Mouse (Mus musculus): Measurements from ENCODE around the gene Akap10.
"Not testable (repeated sequence)": the region's sequence is repeated elsewhere in the genome, so short reads cannot be mapped to it uniquely, and the experiment has no call there.

Akap10 gene

DNA sequence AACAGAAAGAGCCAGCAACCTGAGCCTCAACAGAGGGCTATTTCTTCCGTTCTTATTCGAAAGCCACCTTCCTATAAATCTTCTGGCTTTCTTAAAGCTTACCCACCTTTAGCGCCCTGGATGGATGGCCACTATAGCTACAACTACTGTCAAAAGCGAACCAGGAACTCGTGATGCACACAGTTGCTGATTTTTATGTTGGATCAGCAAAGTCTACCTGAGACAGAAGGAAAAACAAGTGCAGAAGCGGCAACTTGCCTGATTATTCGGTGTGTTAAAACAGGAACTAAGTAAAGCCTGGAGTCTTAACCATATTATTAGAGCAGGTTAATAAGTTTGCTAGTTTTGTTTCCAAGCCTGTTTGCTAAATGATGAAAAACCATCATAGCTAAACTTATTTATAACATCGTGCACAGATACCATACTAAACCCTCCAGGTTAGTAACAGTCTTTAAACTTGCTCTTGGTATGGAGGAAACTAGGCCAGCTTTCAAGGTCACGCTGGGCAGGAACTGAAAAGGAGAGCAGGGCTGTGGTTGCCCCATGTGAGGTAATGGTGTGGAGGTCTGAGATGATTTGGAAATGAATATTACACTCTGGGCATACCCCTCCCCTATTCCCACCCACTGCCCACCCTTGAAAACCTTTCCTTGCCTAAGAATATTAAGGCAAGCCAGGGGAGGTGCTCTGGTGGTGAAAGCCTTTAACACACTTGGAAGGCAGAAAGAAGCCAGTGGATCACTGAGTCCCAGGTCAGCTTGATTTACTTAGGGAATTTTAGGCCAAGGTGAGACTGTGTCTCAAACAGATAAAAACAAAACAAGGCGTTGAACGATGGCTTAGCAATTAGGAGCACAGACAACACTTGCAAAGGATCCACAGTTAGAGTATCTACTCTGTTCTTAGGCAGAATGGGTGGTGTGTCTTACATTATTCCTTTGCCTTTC lies 861 bp upstream of the Akap10 start:
- DNase-seq (ENCODE audit: low spot score in 2 of 2): no peak

DNA sequence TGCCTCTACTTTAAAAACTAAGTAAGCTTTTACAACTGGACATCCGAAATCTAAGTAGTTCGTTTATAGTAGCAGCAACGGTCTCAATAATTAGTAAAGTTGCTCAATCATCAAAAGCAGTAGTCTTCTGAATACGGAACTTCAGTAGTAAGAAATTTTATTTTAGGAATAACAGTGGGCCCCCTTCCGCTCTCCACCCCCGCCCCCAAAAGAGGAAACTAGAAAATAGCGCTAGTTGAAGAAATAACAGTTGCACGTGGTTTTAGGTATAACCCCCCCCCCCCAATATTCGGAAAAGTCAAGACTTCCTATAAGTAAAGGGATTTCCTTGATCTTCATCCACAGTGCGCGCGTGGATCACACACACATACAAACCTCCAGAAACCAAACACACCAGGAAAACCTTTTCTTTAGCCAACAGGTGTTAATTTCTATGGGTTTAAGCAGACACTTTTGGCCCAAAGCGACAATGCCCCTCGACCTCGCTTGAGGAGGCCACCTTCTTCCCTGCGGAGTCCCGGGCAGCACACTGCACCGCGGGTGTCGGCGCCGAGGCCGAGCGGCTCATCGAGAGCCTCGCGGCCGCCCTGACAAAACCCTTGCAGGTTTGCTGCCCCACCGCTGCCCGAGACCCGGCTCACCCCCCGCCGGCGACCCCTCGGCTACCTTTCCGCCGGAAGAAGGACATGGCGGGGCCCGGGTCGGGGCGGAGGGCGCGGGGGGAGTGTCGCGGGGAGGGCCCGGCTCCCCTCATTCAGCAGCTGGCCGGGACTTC lies 542 bp downstream of the Akap10 start:
- no peak for DNase-seq (ENCODE audit: low spot score in 2 of 2)

DNA sequence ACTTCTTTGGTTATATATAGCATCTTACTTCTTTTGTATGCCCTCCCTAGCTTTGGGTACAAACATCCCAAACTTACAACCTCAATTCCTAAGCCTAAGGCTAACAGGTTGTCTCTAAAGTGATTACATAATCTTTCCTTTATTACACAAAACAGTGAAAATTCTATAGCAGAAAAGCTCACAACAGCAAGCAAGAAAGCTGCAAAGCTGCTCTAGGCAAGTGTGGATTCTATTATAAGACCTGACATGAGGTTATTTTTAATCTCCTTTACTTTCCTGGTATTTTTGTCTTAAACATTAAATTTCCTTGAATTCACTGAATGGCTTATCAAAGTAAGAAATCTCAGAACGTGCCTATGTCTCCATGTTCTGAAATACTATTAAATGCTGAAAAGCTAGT lies 6.7 kb downstream of the Akap10 start:
- DNase-seq (ENCODE audit: low spot score in 2 of 2): no peak

DNA sequence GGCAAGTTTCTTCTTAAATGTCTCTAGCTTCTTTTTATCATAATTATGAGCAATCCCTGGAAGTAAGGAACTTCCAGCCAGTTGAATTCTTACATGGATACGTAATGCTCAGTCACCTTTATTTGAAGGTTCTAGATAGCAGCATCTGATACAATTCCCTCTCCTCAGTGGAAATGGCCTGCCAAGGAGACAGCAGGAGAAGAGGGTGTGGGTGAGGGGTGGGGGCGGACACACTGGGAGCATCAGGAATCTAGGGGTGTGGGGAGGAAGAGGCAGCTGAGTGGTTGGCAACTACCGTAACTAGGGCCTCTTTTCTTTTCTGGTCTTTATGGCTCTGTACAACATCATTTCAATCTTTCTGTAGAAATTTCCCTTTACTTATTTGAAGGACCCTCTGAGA lies 10.3 kb downstream of the Akap10 start:
- DNase-seq (ENCODE audit: low spot score in 2 of 2): no peak

DNA sequence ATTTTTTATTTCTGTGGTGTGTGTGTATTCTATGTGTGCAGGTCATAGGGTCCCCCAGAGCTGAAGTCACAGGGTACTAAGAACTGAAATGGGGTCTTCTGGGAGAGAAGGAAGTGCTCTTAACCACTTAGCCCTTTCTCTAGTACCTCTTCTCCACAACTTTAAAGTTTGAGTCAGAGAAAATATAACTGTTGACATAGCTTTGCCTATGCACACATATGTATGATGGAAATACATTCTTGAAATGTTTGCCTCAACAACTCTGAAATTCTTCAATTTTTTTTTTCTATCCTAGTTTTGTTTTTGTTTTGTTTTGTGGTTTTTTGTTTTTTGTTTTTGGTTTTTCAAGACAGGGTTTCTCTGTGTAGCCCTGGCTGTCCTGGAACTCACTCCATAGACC lies 21.7 kb downstream of the Akap10 start:
- DNase-seq (ENCODE audit: low spot score in 2 of 2): no peak

DNA sequence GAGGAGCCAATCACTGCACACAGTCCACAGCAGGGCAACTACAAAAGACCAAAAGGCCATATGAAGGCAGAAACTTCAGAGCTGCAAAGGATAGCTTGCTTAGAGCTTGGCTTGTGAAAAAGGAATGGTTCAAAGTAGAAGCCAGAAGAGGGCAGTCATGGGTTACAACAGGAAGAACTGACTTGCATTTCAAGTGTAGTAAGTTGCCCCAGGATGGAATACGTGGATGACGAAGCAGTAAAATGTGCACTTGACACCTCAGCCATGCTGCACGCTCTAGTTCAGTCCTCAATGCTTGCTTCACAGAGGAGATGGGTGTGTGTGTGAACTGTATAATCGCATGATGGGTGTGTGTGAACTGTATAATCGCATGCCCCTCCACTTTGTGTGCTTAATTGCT lies 47.9 kb downstream of the Akap10 start:
- no peak for DNase-seq (ENCODE audit: low spot score in 2 of 2)

DNA sequence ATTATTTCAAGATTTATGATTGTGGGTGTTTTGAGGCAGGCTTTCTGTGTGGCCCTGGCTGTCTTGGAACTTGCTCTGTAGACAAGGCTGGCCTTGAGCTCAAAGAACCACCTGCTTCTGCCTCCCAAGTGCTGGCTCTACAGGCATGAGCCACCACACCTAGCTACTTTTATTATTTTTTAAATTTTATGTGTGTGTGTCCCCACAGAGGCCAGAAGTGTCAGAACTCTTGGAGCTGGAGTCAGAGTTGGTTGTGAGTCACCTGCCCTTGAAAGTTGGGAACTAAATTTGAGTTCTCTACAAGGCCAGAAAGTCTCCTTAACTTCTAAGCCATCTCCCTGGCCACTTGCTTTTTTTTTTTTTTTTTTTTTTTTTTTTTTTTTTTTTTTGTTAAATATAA lies 50.1 kb downstream of the Akap10 start:
- no peak for DNase-seq (ENCODE audit: low spot score in 2 of 2)

DNA sequence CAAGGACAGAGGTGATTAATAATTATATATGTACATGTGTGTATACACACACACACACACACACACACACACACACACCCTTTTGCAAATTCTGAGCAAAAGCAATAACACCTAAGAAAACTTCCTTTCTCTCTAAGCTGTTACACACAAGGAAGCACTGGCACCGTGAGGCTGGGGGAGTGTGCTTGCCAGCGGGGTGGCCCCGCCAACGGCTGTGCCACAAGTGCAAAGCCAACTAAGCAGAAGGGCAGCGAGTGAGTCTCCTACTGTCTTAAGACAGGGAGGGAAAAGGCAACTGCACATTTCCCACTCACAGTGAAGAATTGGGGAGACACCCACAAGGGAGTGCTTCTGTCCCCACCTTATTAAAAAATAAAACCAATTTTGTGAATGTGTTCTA lies 58.2 kb downstream of the Akap10 start:
- DNase-seq (ENCODE audit: low spot score in 2 of 2): no peak

DNA sequence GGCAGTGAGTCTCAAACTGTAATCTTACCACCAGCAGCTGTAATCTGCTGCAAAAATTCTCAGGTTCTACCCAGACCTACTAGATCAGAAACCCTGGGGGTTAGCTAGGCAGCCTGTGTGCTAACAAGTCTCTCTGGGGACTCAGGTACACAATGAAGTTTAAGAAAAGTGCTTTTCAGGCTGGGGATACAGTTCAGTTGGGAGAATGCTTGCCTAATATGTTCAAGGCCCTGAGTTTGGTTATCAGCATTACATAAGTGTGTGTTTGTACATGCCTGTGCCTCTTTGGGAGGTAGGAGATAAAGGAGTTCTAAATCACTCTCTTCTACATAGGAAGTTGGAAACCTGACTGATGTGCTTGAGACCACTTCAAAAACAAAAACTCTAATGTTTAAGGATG lies 63.2 kb downstream of the Akap10 start:
- DNase-seq (ENCODE audit: low spot score in 2 of 2): no peak

DNA sequence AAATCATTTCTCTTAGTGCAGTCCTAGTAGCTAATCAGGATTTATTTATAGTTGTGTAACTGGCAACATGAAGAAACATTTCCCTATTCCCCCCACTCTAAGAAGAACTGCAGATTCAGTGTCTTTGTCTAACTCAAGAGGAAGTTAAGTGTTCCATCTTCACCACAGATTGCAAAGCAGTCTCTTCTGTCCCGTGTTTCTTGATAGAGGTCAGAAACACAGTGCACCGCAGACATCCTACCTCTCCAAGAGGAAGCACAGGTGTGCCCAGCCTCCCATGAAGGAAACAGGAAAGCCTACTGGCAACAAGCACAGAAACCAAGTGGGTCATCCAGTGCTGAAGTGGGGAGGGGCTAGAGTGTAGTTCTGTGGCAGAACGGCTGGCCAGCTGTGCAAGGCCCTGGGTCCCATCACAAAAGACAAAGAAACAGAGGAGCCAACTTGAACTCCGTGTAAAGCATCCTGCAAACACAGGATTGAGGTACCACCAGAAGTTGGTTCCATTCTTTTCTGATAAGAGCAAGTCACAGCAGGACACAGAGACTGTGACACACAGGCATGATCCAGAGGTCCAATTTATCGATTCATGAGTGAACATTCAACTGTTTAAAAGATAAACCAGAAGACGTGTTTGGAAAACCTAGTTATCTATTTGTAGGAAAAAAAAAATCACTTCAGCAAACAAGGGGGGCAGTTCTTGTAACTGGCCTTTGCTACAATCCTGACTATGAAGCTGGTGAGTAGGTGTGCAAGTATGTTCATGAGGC lies 68.1 kb downstream of the Akap10 start:
- DNase-seq (ENCODE audit: low spot score in 2 of 2): no peak

DNA sequence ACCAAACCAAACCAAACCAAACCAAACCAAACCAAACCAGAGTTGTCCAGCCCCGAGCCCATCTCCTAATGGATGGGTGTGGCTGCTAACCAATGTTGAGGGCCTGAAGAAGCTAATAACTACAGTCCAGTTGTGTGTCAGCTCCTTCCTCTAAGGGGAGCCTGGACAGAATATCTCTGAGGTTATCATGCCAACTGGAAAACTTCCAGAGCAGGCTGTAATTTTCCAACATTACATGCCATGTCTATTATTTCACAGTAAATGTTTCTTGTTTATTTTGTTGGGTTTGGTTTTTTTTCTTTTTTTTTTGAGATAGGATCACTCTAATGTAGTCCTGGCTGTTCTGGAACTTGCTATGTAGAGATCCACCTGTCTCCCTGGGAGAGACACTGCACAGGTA lies 70.7 kb downstream of the Akap10 start:
- DNase-seq (ENCODE audit: low spot score in 2 of 2): no peak

DNA sequence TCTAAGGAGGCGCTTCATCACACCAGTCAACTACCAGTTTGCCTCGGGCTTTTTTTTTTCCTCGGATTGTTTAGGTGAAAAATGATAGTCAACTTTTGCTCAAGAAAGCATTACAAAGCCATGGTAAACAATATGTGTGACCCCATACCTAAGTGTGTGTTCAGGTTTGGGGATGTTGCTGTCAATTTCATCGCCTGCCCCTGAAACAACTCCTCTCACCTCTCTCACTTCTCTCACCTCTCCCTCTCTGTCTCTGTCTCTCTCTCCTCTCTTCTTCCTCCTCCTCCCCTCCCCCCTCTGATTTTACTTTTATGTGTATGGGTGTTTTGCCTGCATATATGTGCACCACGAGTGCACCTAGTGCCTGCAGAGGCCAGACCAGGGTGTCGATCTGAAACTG lies 74.5 kb downstream of the Akap10 start:
- no peak for DNase-seq (ENCODE audit: low spot score in 2 of 2)

DNA sequence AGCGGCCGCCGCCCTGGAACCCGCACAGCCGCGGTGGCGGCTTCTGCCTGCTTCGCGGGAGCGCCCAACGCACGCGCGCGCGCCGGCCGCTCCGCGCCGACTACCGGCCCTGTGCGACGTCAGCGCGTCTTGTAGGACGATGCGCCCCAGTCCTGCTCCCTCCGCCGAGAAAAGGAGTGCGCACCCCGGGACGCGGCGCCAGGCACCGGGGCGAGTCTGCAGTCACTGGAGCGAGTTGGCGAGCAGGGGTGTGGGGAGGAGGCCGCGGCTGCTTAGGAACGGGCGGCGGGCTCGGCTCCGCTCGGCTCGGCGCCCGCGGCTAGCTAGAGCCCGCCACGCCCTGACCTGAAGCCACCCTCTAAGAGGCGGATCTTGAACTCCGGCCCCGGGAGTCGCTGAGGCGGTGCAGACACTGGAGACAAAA lies 75.1 kb downstream of the Akap10 start, which contains the start of gene Ulk2:
Gene Ulk2 (minus strand): TSS at position 86 of the 424 bp plus-strand sequence.
- peak; percentile 82 to 85 for DNase-seq (ENCODE audit: low spot score in 2 of 2)

DNA sequence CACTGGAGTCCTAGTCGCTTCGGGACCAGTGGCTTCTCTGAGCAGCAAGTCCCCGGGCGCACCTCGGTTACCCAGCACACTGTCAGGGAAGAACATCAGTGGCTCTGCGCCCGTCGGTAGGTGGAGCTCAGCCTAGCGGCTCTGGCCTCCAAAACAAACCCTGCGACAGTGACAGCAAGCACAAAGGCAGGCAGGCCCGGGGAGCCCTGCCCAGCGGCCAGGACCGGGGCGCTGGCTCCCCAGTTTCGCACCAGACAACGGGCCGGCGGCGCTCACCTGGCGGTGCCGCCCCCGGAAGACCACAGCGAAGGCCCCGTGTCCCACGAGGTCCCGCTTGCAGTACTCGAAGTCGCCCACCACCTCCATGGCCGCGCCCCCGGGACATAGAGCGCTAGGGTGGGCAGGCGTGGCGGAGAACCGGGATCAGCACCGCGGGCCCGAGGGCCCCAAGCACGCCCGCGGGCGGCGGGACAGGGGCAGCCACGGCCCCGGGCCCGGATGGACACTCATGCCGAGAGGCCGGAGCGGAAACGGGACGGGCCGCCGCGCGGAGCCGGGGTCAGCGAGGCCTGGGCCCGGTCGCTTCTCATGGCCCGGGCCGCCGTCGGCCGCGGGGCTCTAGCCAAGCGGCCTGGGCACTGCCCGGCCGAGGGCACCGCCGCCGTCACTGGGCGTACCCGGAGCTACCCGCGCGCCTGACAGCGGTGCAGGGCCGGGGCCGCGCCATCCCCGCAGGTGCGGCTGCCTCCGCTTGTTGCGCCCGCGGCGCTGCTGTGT lies 75.7 kb downstream of the Akap10 start:
- peak; percentile 71 to 78 for DNase-seq (ENCODE audit: low spot score in 2 of 2)

DNA sequence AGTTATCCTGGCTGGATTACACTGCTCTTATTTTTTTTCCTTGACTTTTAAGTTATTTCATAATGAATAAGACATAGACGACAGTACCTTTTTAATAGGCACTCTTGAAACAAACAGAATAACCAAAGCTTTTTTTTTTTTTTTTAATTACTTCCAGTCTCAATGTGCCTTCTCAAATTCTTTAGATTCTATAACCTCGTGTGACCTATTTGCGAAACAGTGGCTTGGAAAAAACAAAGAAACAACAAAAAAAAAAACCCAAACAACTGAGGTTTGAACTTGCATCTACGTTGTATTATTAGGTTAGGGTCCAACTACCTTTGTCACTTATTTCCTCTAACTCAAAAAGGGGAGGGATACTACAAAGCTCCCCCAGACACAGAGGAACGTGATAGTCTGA lies 76.4 kb downstream of the Akap10 start:
- DNase-seq (ENCODE audit: low spot score in 2 of 2): no peak

DNA sequence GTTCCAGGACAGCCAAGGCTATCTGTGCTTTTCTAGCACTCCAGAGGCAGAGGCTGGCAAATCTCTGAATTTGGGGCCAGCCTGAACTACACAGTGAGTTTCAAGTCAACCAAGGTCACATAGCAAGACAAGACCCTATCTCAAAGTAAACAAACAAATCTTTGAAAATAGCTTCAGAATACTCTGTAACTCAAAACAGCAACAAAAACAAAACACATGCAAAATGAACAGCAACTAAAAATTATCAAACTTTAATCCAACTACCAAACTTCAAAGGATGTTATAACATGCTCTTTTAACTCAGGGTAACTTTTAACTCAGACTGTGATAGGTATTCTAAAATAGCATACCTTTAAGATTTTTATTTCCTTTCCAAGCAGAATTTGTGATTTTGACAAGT lies 77.1 kb downstream of the Akap10 start:
- no peak for DNase-seq (ENCODE audit: low spot score in 2 of 2)

DNA sequence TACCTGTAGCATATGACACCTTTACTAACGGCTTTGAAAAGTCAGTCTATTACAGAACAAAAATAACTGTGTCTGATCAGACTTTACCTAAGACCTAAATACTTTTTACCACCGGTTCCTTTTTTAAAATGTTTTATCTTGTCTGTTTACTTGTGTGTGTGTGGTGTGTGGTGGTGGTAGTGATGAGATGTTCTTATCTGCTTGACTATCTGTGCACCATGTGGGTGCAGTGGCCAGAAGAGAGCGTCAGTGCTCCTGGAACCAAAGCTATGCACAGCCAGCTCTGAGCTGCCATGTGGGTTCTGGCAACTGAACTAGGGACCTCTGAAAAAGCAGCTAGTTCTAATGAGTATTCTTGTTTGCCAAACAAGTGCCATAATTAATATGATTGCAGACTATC lies 78.9 kb downstream of the Akap10 start:
- DNase-seq (ENCODE audit: low spot score in 2 of 2): no peak

DNA sequence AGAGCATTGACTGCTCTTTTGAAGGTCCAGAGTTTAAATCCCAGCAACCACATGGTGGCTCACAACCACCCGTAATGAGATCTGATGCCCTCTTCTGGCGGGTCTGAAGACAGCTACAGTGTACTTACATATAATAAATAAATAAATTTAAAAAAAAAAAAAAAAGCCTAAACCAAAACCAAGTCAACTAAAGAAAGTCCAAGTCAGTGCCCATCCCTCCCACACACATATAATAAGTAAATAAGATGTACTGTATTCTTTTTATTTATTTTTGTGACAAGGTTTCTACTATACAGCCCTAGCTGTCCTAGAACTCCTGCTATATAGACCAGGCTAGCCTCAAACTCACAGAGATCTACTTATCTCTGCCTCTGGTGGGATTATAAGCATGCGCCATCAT lies 89.4 kb downstream of the Akap10 start:
- DNase-seq (ENCODE audit: low spot score in 2 of 2): not testable (repeated sequence)

DNA sequence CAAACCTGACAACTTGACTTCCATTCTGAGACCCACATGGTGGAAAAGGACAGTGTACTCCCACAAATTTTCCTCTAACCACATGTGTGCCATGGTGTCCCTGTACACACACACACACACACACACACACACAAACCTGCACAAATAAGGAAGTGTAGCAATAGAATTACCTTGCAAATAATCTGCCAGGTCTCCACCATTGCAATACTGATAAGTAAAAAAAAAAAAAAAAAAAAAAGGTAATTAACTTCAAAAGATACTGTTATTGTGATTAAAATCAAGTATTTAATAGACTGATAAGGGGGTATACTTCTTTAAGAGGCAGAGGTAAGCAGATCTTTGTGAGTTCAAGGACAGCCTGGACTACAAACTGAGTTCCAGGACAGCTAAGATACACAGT lies 90.1 kb downstream of the Akap10 start:
- no peak for DNase-seq (ENCODE audit: low spot score in 2 of 2)

DNA sequence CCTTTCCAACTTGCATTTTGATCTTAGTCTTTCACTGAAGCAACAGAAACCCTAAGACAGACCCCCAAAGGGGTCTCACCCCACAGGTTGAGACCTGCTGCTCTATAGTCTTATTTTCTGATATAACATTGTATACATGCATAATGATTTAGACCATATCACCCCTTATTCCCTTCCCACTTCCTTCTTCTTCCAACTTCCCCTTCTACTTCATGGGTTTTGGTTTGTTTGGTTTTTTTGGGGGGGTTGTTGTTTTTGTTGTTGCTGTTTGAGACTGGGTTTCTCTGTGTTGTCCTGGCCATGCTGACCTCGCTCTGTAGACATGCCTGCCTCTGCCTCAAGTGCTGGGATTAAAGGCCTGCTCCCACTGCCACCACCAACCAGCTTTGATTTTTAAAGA lies 90.9 kb downstream of the Akap10 start:
- no peak for DNase-seq (ENCODE audit: low spot score in 2 of 2)

Measured in frontal cortex, postnatal 14 days (tissue).